ENCODE assay signal across 9 mouse cellular contexts in genomic region chr4:154585779-154586178, GRCm38 (mm10). TPM values are rescaled to one million over a fixed set of nuclear protein-coding genes. Genes with fewer than 3 reads are reported as not detected.
A peak's percentile ranks its signal among the peaks of the same experiment; 100 is the strongest.
DNase-seq lines count a peak whose midpoint lies in the region; ATAC-seq lines count a peak whose summit lies in the region.
"Had no signal": no experiment of that assay in that cellular context is flagged by ENCODE, and none has a peak within 500 bp of the region (broad histone marks: within the 10 kb centered on the region; RNA-seq: fewer than 3 reads in every experiment).

No protein-coding gene starts in this region.

- peaks cover 58% of the 10 kb centered on the region for H3K4me1 ChIP-seq in hindbrain, embryonic 13.5 days (replicated peaks)
- H3K4me1 ChIP-seq in hindbrain, embryonic 11.5 days (replicated peaks; ENCODE audit: control insufficient read depth, insufficient read depth, low read length): 0 out of 2 replicates have a peak, but pooled peaks cover 5% of the 10 kb centered on the region
- H3K4me1 ChIP-seq in embryonic facial prominence, embryonic 15.5 days: peaks cover 47% of the 10 kb centered on the region
- peaks cover 38% of the 10 kb centered on the region for H3K4me1 ChIP-seq in intestine, embryonic 16.5 days (ENCODE audit: control insufficient read depth, insufficient read depth, low read length)

- no peak overlapping the region for H3K4me3 ChIP-seq in hindbrain, embryonic 13.5 days
- no peak overlapping the region for H3K4me3 ChIP-seq in hindbrain, embryonic 11.5 days (ENCODE audit: low read depth, low read length)
- no peak overlapping the region for H3K4me3 ChIP-seq in embryonic facial prominence, embryonic 15.5 days (replicated peaks)
- H3K4me3 ChIP-seq in intestine, embryonic 16.5 days (ENCODE audit: low read length): no peak overlapping the region

- WGBS in hindbrain, embryonic 13.5 days: 71% methylated on average over 14 of the region's 14 CpGs
- 69% methylated on average over 14 of the region's 14 CpGs for WGBS in hindbrain, embryonic 11.5 days
- 45% methylated on average over 14 of the region's 14 CpGs for WGBS in embryonic facial prominence, embryonic 15.5 days
- 58% methylated on average over 14 of the region's 14 CpGs for WGBS in intestine, embryonic 16.5 days

- ATAC-seq in hindbrain, embryonic 13.5 days (ENCODE audit: low FRiP score): no peak
- ATAC-seq in hindbrain, embryonic 11.5 days (ENCODE audit: low FRiP score): no peak
- no peak for ATAC-seq in embryonic facial prominence, embryonic 15.5 days (ENCODE audit: insufficient number of reproducible peaks, low FRiP score, low TSS enrichment, low read depth)
- ATAC-seq in intestine, embryonic 16.5 days: no peak

- no peaks in the 10 kb centered on the region for H3K9me3 ChIP-seq in hindbrain, embryonic 13.5 days
- no peaks in the 10 kb centered on the region for H3K9me3 ChIP-seq in hindbrain, embryonic 11.5 days (ENCODE audit: control insufficient read depth, low read length)
- H3K9me3 ChIP-seq in embryonic facial prominence, embryonic 15.5 days (replicated peaks): no peaks in the 10 kb centered on the region
- no peaks in the 10 kb centered on the region for H3K9me3 ChIP-seq in intestine, embryonic 16.5 days (ENCODE audit: control insufficient read depth, low read length)

- H3K9ac ChIP-seq in hindbrain, embryonic 13.5 days: no peak overlapping the region
- no peak overlapping the region for H3K9ac ChIP-seq in hindbrain, embryonic 11.5 days (ENCODE audit: low read depth, low read length)
- no peak overlapping the region for H3K9ac ChIP-seq in embryonic facial prominence, embryonic 15.5 days
- 0 out of 2 replicates have a peak overlapping the region, but pooled peaks have one; percentile 11 for H3K9ac ChIP-seq in intestine, embryonic 16.5 days (ENCODE audit: low read depth, low read length)

- no peak for DNase-seq in hindbrain, embryonic 11.5 days (ENCODE audit: low spot score)
- peak; percentile 71 for DNase-seq in lung, postnatal 36 days
- no peak for DNase-seq in frontal cortex, postnatal 10 days (ENCODE audit: low spot score in 2 of 2)
- no peak for DNase-seq in right cerebral cortex, postnatal 4 days
- DNase-seq in embryo, embryonic 10 days (ENCODE audit: low spot score): no peak
- DNase-seq: kidney, adult 11 months had no signal

- no peak overlapping the region for H3K4me2 ChIP-seq in hindbrain, embryonic 13.5 days
- H3K4me2 ChIP-seq in hindbrain, embryonic 11.5 days (replicated peaks; ENCODE audit: low read depth, low read length): no peak overlapping the region
- H3K4me2 ChIP-seq in embryonic facial prominence, embryonic 15.5 days (replicated peaks): no peak overlapping the region
- no peak overlapping the region for H3K4me2 ChIP-seq in intestine, embryonic 16.5 days (ENCODE audit: low read depth, low read length)

- H3K36me3 ChIP-seq in hindbrain, embryonic 13.5 days: no peaks in the 10 kb centered on the region
- H3K36me3 ChIP-seq in hindbrain, embryonic 11.5 days (ENCODE audit: control insufficient read depth, insufficient read depth, low read length): no peaks in the 10 kb centered on the region
- no peaks in the 10 kb centered on the region for H3K36me3 ChIP-seq in embryonic facial prominence, embryonic 15.5 days
- H3K36me3 ChIP-seq in intestine, embryonic 16.5 days (ENCODE audit: control insufficient read depth, insufficient read depth, low read length): no peaks in the 10 kb centered on the region

- peaks cover 47% of the 10 kb centered on the region for H3K27me3 ChIP-seq in hindbrain, embryonic 13.5 days
- no peaks in the 10 kb centered on the region for H3K27me3 ChIP-seq in hindbrain, embryonic 11.5 days (ENCODE audit: control insufficient read depth, insufficient read depth, low read length)
- H3K27me3 ChIP-seq in embryonic facial prominence, embryonic 15.5 days: 0 out of 2 replicates have a peak, but pooled peaks cover 7% of the 10 kb centered on the region
- H3K27me3 ChIP-seq in intestine, embryonic 16.5 days (replicated peaks; ENCODE audit: control insufficient read depth, insufficient read depth, low read length): no peaks in the 10 kb centered on the region

- H3K27ac ChIP-seq in hindbrain, embryonic 13.5 days: peak overlapping the region; percentile 52; the same call in 1 of the 2 replicates
- H3K27ac ChIP-seq in hindbrain, embryonic 11.5 days (ENCODE audit: low read depth, low read length): no peak overlapping the region
- H3K27ac ChIP-seq in embryonic facial prominence, embryonic 15.5 days (replicated peaks): peak overlapping the region; percentile 60; the same call in 1 of the 2 replicates
- peak overlapping the region; percentile 24 for H3K27ac ChIP-seq in intestine, embryonic 16.5 days (ENCODE audit: low read length)

RNA-seq across cellular contexts. Expression of gene Prdm16, which starts 50.9 kb away (rescaled TPM):
- polyA plus RNA-seq in hindbrain, embryonic 13.5 days (2015; fragmentation: Nextera tagmentation; extraction: Ambion mirVana): 16.1 and 17.2 TPM in 2 replicates
- polyA plus RNA-seq in hindbrain, embryonic 11.5 days (2014; fragmentation: Nextera tagmentation; extraction: Ambion mirVana): 17.6 and 21.8 TPM in 2 replicates
- polyA plus RNA-seq in embryonic facial prominence, embryonic 15.5 days (2015; fragmentation: Nextera tagmentation; extraction: Ambion mirVana): 10.9 and 12.5 TPM in 2 replicates
- 15.2 and 17.6 TPM in 2 replicates for polyA plus RNA-seq in intestine, embryonic 16.5 days (2015; fragmentation: Nextera tagmentation; extraction: Ambion mirVana)
